Mouse (Mus musculus) liver, embryonic 18 days (tissue): ENCODE measurements around the gene Rpl35. TPM values are rescaled to one million over a fixed set of nuclear protein-coding genes. Genes with fewer than 3 reads are reported as not detected.

ENCODE experiments used
- polyA plus RNA-seq: library from polyadenylated mRNA; depleted of rRNA; stranded (reverse); fragments of >200 nt; gene quantifications from 2 replicates; pipeline ENCODE4 v1.2.3, GENCODE M21; 2012; rRNA removed

Rpl35 gene
- 375 and 410 TPM in 2 replicates for polyA plus RNA-seq

GRCm38 (mm10) chr2:39005574-39006079 is at the start of gene Rpl35:
Rpl35 (minus strand) TSS chr2:39005624.

GRCm38 (mm10) chr2:39004880-39005435 is 466 bp downstream of the Rpl35 start, which contains the start of gene Arpc5l:
Arpc5l (plus strand) TSS chr2:39005348.

GRCm38 (mm10) chr2:38997386-38998374 is 7.7 kb downstream of the Rpl35 start, which contains the start of gene Wdr38:
Wdr38 (plus strand) TSS chr2:38997476.

Other genes with a start within 250 kb of the Rpl35 start
- 1.1 and 1.7 TPM in 2 replicates for gene Nr6a1, start 77.9 kb downstream of the Rpl35 start, polyA plus RNA-seq
- gene Olfml2a, start 73.6 kb downstream of the Rpl35 start, polyA plus RNA-seq: 0.12 and 0.17 TPM in 2 replicates
- 0.38 and 0.43 TPM in 2 replicates for gene Wdr38, start 8.1 kb downstream of the Rpl35 start, polyA plus RNA-seq
- 27.2 and 31.2 TPM in 2 replicates for gene Arpc5l, start 276 bp downstream of the Rpl35 start, polyA plus RNA-seq
- 9.8 and 10.6 TPM in 2 replicates for gene Golga1, start 59.9 kb upstream of the Rpl35 start, polyA plus RNA-seq
- gene Scai, start 185.1 kb upstream of the Rpl35 start, polyA plus RNA-seq: 1.0 and 1.1 TPM in 2 replicates
- gene Ppp6c, start 220.8 kb upstream of the Rpl35 start, polyA plus RNA-seq: 19.9 and 20.3 TPM in 2 replicates